Mouse (Mus musculus) lung, postnatal 0 days (tissue): ENCODE results near the gene Eps15l1. TPM values are rescaled to one million over a fixed set of nuclear protein-coding genes. Genes with fewer than 3 reads are reported as not detected.

ENCODE experiments used
- ATAC-seq: fragments of 200-750 bp; cut with Nextera tagmentation; 2 replicates; pipeline ENCODE4 v1.8.0; 2017; ENCODE audit warnings: moderate library complexity
- DNase-seq: peaks from one replicate; pipeline ENCODE4 v3.0.0-alpha.2; 2016; ENCODE audit warnings: low spot score
- H3K27ac ChIP-seq: fragments of 300-500 bp; sonication (generic); 2 replicates; pipeline ENCODE4 v1.5.1; 2014; ENCODE audit warnings: antibody characterized with exemption, mild to moderate bottlenecking, low read length, mixed read lengths
- H3K27me3 ChIP-seq: fragments of 300-500 bp; sonication (generic); replicated peaks from 2 replicates; pipeline ENCODE4 v1.6.1; 2014; ENCODE audit warnings: low read length, mixed read lengths; ENCODE audit not compliant: insufficient read depth
- H3K36me3 ChIP-seq: fragments of 300-500 bp; sonication (generic); 2 replicates; pipeline ENCODE4 v1.6.1; 2014; ENCODE audit warnings: low read length, mixed read lengths; ENCODE audit not compliant: insufficient read depth
- H3K4me1 ChIP-seq: fragments of 300-500 bp; sonication (generic); 2 replicates; pipeline ENCODE4 v1.6.1; 2014; ENCODE audit warnings: antibody characterized with exemption, low read depth, low read length, mixed read lengths; ENCODE audit not compliant: insufficient read depth
- H3K4me2 ChIP-seq: fragments of 300-500 bp; sonication (generic); replicated peaks from 2 replicates; pipeline ENCODE4 v1.6.1; 2014; ENCODE audit warnings: low read depth, mild to moderate bottlenecking, low read length, moderate library complexity, mixed read lengths
- H3K4me3 ChIP-seq: fragments of 300-500 bp; sonication (generic); 2 replicates; pipeline ENCODE4 v1.5.1; 2014; ENCODE audit warnings: low read depth, low read length
- H3K9ac ChIP-seq: fragments of 300-500 bp; sonication (generic); replicated peaks from 2 replicates; pipeline ENCODE4 v1.6.1; 2014; ENCODE audit warnings: low read depth, mild to moderate bottlenecking
- H3K9me3 ChIP-seq: fragments of 300-500 bp; sonication (generic); 2 replicates; pipeline ENCODE4 v1.6.1; 2016; ENCODE audit warnings: low read length, mixed read lengths
- CTCF ChIP-seq: IDR thresholded peaks from 2 replicates; pipeline ENCODE4 v1.5.1; 2016; ENCODE audit warnings: antibody characterized with exemption, mild to moderate bottlenecking
- EP300 ChIP-seq: IDR thresholded peaks from 2 replicates; pipeline ENCODE4 v1.6.1; 2016; ENCODE audit warnings: antibody characterized with exemption, mild to moderate bottlenecking, control low read depth
- WGBS: fragments of 180-500 bp; shearing (Covaris S2); extraction: QIAGEN DNeasy Blood & Tissue Kit; methylation state at CpG from one replicate; pipeline ENCODE4 v1.1.7; 2014; 5-methylcytosine and 5-hydroxymethylcytosine counted together
- polyA plus RNA-seq: library from polyadenylated mRNA; unstranded; fragments of >200 nt; fragmentation: Nextera tagmentation; extraction: Ambion mirVana; gene quantifications from 2 replicates; pipeline ENCODE4 v1.2.1, GENCODE M21; 2015

Gene Eps15l1
- polyA plus RNA-seq, 1 experiment from 2014 or later, result 25.6 TPM

DNA sequence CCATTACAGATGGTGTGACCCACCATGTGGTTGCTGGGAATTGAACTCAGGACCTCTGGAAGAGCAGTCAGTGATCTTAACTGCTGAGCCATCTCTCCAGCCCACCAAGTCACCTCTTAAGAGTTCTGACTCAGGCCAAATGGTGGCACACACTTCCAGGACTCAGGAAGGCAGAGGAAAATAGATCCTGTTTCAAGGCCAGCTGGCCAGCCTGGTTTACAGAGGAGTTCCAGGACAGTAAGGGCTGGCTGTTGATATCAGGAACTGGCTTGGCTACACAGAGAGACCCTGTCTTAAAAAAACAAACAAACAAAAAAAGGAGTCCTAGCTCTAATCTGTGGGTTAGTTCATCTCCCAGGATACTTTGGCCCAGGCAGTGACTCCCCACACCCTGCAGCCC, 84.2 kb downstream of the Eps15l1 start:
- Histone ChIP-seq H3K27me3 (no peaks in the 10 kb centered on the region), H3K9me3 (no peaks in the 10 kb centered on the region), H3K4me2 (no peak overlapping the region), H3K27ac (no peak overlapping the region), H3K9ac (no peak overlapping the region), H3K4me1 (no peaks in the 10 kb centered on the region), H3K36me3 (peaks cover 8% of the 10 kb centered on the region; the same call in 1 of the 2 replicates), H3K4me3 (no peak overlapping the region)
- DNase-seq (no peak), ATAC-seq (peak; percentile 35; the same call in 1 of the 2 replicates)
- TF ChIP-seq CTCF (no peak), EP300 (no peak)

DNA sequence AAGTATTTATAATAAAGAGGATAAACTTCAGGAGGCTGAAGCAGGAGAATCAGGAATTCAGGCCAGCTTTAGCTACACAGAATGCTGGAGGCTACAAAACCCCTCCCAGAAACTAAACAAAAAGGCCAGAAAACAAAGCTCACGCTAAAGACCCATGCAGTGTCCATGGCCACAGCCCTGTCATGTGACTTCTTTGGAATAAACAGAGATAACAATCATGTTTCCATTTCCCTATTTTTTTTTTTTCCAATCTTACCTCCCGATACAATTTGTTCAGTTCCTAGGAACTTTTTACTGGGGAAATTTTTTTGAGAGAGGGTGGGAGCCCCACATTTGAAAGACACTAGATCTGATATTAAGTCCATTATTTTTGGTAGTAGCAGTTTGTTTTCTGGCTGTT, 85.0 kb downstream of the Eps15l1 start:
- H3K27ac ChIP-seq, result no peak overlapping the region
- no peak overlapping the region for H3K9ac ChIP-seq
- peak; percentile 91 for TF ChIP-seq EP300
- TF ChIP-seq CTCF, result no peak
- H3K9me3 ChIP-seq, result no peaks in the 10 kb centered on the region
- no peak overlapping the region for H3K4me2 ChIP-seq
- 47% methylated on average over 2 of the region's 2 CpGs for WGBS
- peaks cover 5% of the 10 kb centered on the region; the same call in 1 of the 2 replicates for H3K36me3 ChIP-seq
- H3K27me3 ChIP-seq, result no peaks in the 10 kb centered on the region
- ATAC-seq, result peak; percentile 84
- H3K4me3 ChIP-seq, result no peak overlapping the region
- H3K4me1 ChIP-seq, result no peaks in the 10 kb centered on the region
- peak; percentile 43 for DNase-seq

DNA sequence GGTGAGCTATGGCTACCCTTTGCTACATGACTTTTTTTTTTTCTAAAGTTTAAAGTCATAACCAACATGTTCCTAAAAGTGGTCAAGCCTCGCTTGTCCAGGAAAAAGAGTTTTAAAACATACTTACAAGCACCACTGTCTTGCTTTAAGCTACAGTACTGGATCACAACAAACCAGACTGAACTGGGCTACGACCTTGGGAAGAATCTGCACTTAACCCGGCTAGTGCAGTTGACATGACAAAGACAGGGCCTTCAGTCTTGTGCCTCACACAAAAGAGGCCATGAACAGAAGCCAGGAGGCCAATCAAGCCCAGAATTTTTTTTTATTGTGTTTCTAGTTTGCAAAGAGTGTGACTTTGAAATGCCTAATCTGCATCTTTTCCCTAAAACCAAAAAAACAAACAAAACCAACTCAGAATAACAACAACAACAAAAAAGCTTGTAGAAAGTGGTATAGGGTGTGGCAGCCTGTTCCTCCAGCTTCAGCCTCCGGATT, 87.1 kb downstream of the Eps15l1 start:
- Histone ChIP-seq H3K4me1 (no peaks in the 10 kb centered on the region), H3K4me2 (no peak overlapping the region), H3K4me3 (no peak overlapping the region), H3K27ac (no peak overlapping the region), H3K36me3 (no peaks in the 10 kb centered on the region), H3K27me3 (no peaks in the 10 kb centered on the region), H3K9me3 (no peaks in the 10 kb centered on the region), H3K9ac (no peak overlapping the region)
- DNase-seq (no peak), ATAC-seq (no peak)
- TF ChIP-seq EP300 (no peak), CTCF (no peak)
- WGBS, result 83% methylated on average over 4 of the region's 4 CpGs

DNA sequence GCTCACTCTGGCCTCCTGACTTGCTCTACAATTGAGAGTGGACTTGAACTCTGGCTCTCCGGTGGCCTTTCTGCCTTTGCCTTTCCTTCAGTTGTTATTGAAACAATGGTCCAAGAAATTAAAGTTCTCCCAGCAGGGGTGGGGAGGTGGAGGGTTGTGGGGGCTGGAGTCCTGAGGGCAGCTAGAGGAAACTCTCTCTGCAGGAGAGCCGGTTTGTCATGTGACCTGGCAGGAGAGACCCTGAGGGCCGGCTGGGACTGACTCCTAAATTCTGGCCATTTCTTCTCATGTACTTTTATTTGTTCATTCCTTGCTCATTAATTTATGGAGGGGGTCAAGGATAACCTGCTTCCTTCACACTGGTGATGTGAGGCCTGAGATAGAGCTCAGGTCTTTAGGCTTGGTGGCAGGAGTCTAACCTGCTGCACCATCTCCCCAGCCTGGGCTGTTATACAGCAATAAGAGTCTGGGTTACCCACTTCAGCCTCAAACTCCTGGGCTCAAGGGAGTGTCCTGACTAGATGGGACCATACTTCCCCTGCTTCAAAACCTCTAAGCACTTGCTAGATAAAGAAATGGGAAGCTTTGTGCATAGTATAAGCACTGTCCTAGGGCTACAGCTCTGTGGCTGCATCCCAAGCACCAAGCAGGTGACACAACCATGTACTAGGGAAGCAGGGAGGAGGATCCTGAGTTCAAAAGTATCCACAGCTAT, 87.7 kb downstream of the Eps15l1 start:
- no peaks in the 10 kb centered on the region for H3K9me3 ChIP-seq
- ATAC-seq (no peak), DNase-seq (no peak)
- H3K27ac ChIP-seq, result no peak overlapping the region
- 50% methylated on average over 3 of the region's 3 CpGs for WGBS
- TF ChIP-seq CTCF (no peak), EP300 (no peak)
- H3K4me3 ChIP-seq, result no peak overlapping the region
- H3K27me3 ChIP-seq, result no peaks in the 10 kb centered on the region
- H3K9ac ChIP-seq, result no peak overlapping the region
- no peaks in the 10 kb centered on the region for H3K4me1 ChIP-seq
- no peak overlapping the region for H3K4me2 ChIP-seq
- H3K36me3 ChIP-seq, result no peaks in the 10 kb centered on the region

DNA sequence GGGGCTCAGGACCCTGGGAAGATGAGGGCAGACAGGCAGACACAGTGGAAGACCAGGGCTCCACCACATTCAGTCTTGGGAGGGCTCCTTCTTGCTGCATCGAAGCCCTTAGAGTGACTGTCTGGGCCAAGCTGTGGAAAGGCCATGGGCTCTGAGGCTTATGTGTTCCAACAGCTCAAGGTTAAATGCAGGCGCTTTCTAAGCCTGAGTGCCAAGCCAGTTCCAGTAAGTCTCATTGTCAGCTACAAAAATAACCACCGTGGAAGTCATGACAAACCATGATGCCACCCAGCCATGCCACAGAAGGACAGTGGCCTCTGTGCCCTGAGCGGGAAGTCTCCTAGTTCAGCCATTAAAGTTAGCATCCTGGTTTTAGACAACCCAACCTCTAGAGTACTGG, 89.6 kb downstream of the Eps15l1 start:
- no peak overlapping the region for H3K4me2 ChIP-seq
- H3K27ac ChIP-seq, result no peak overlapping the region
- H3K9me3 ChIP-seq, result no peaks in the 10 kb centered on the region
- H3K36me3 ChIP-seq, result no peaks in the 10 kb centered on the region
- H3K4me3 ChIP-seq, result no peak overlapping the region
- no peak for DNase-seq
- ATAC-seq, result no peak
- no peak overlapping the region for H3K9ac ChIP-seq
- 85% methylated on average over 4 of the region's 4 CpGs for WGBS
- no peaks in the 10 kb centered on the region for H3K4me1 ChIP-seq
- no peak for TF ChIP-seq CTCF
- H3K27me3 ChIP-seq, result no peaks in the 10 kb centered on the region

DNA sequence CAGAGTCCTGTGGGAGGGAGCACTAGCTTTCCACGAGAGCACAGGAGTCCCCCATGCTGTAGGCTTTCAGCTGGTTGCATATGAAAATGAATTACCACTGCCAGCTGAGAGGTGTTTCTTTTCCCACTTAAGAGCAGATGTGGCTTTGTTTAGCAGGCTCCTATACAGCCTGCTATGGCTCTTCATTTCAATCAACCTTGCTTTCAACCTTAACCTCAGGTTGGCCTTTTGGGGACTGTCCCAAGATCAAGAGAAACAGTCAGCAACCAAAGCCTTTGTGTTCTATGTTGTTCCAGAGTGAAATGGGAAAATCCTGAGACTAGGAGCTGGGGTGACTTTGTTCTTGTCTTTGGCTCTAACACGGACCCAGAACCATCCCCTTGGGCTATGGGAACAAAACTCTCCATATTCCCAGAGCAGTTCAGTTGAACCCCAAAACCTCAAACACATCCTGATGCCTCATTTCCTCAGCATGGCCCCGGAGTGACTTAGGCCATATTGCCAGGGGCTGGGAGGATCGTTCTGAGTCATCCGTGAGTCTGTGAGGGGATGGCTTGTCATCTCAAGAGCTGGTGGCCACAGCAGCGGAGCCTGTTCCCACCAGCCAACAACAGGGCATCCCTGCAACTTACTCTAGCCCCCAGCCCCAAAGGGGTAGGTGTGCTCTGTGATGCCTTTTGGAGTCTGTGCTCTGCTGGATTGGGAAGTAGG, 90.3 kb downstream of the Eps15l1 start:
- no peaks in the 10 kb centered on the region for H3K27me3 ChIP-seq
- H3K9ac ChIP-seq, result no peak overlapping the region
- no peaks in the 10 kb centered on the region for H3K4me1 ChIP-seq
- no peak overlapping the region for H3K4me2 ChIP-seq
- DNase-seq (no peak), ATAC-seq (no peak)
- H3K9me3 ChIP-seq, result no peaks in the 10 kb centered on the region
- H3K27ac ChIP-seq, result no peak overlapping the region
- H3K36me3 ChIP-seq, result no peaks in the 10 kb centered on the region
- H3K4me3 ChIP-seq, result no peak overlapping the region
- no peak for TF ChIP-seq CTCF
- no peak for TF ChIP-seq EP300
- WGBS, result 75% methylated on average over 6 of the region's 6 CpGs
